Mouse (Mus musculus) bone marrow macrophage, adult 2 months (primary cell): ENCODE results near the gene Ssh2.

Experiments used
- CTCF ChIP-seq: IDR thresholded peaks from 2 replicates; pipeline ENCODE4 v1.5.1; 2012; ENCODE audit warnings: low read depth, mild to moderate bottlenecking, low read length, moderate library complexity
- POLR2A ChIP-seq: IDR thresholded peaks from 2 replicates; pipeline ENCODE4 v1.6.1; 2012; ENCODE audit warnings: mild to moderate bottlenecking, low read depth, low read length, borderline replicate concordance

DNA sequence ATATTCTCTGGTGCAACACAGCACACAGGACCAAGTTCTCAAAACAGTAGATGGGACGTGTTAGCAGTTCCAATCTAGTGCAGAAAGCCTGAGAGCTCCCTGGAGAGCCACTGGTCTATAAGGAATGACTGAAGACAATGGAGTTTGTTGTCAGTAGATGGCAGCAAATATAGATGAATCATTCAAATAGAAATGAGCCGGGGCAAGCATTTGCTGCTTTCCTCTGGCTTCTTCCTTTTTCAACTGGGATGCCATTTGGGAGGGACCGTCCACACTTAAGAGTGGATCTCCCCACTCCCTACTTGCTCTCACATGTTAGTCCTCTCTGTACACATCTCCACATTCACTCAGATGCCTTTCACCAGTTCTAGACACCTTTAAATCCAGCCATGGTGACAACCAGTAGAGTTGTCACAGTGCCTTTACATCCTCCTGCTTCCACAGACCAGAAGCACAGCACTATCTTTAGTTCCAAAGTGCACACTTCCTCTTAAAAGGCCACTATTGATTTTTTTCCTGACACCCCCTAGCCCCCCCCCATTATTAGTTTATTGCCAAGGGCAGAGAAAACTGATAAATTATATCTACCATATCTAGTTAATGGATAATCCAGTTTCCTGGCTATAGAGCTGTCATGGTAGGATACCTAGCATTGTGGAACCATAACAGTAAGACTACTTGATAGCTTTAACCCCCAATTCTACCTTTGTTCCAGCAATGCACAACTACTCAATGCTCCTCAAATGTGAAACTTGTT lies 101.8 kb downstream of the Ssh2 start:
- TF ChIP-seq CTCF (no peak), POLR2A (no peak)
